Mouse (Mus musculus) hindbrain, embryonic 13.5 days (tissue): ENCODE results near the gene Brd2. TPM values are rescaled to one million over a fixed set of nuclear protein-coding genes. Genes with fewer than 3 reads are reported as not detected.

ENCODE experiments used
- ATAC-seq: fragments of 200-750 bp; cut with Nextera tagmentation; 2 replicates; pipeline ENCODE4 v1.8.0; 2017; ENCODE audit warnings: moderate TSS enrichment; ENCODE audit not compliant: low FRiP score
- H3K27ac ChIP-seq: fragments of 300-500 bp; sonication (generic); 2 replicates; pipeline ENCODE4 v1.5.1; 2015; ENCODE audit warnings: inconsistent platforms, mild to moderate bottlenecking, moderate library complexity
- H3K27me3 ChIP-seq: fragments of 300-500 bp; sonication (generic); 2 replicates; pipeline ENCODE4 v1.6.1; 2015; ENCODE audit warnings: mild to moderate bottlenecking, inconsistent platforms
- H3K36me3 ChIP-seq: fragments of 300-500 bp; sonication (generic); 2 replicates; pipeline ENCODE4 v1.6.1; 2015; ENCODE audit warnings: mild to moderate bottlenecking, inconsistent platforms
- H3K4me1 ChIP-seq: fragments of 300-500 bp; sonication (generic); replicated peaks from 2 replicates; pipeline ENCODE4 v1.6.1; 2015; ENCODE audit warnings: inconsistent platforms
- H3K4me2 ChIP-seq: fragments of 300-500 bp; sonication (generic); 2 replicates; pipeline ENCODE4 v1.6.1; 2015; ENCODE audit warnings: inconsistent platforms, mild to moderate bottlenecking, moderate library complexity
- H3K4me3 ChIP-seq: fragments of 300-500 bp; sonication (generic); 2 replicates; pipeline ENCODE4 v1.5.1; 2015; ENCODE audit warnings: mild to moderate bottlenecking, inconsistent platforms
- H3K9ac ChIP-seq: fragments of 300-500 bp; sonication (generic); 2 replicates; pipeline ENCODE4 v1.6.1; 2015; ENCODE audit warnings: mild to moderate bottlenecking, inconsistent platforms
- H3K9me3 ChIP-seq: fragments of 300-500 bp; sonication (generic); 2 replicates; pipeline ENCODE4 v1.6.1; 2016; ENCODE audit warnings: inconsistent platforms
- WGBS: fragments of 180-500 bp; shearing (Covaris S2); methylation state at CpG from one replicate; pipeline ENCODE4 v1.1.7; 2015; 5-methylcytosine and 5-hydroxymethylcytosine counted together
- polyA plus RNA-seq: library from polyadenylated mRNA; unstranded; fragments of >200 nt; fragmentation: Nextera tagmentation; extraction: Ambion mirVana; gene quantifications from 2 replicates; pipeline ENCODE4 v1.2.1, GENCODE M21; 2015

The Brd2 gene
- polyA plus RNA-seq, 1 experiment from 2014 or later: 127 TPM

GRCm38 (mm10) chr17:34068864-34069263 is 53.6 kb downstream of the Brd2 start:
- Histone ChIP-seq H3K27ac (no peak overlapping the region), H3K27me3 (no peaks in the 10 kb centered on the region), H3K9me3 (no peaks in the 10 kb centered on the region), H3K4me1 (no peaks in the 10 kb centered on the region), H3K4me2 (no peak overlapping the region), H3K36me3 (peaks cover 17% of the 10 kb centered on the region; the same call in 1 of the 2 replicates), H3K4me3 (no peak overlapping the region), H3K9ac (no peak overlapping the region)
- no peak for ATAC-seq
- WGBS: 47% methylated on average over 3 of the region's 3 CpGs

Other genes starting within 250 kb of the Brd2 start
- gene Gm7029, start 248.8 kb downstream of the Brd2 start, polyA plus RNA-seq: not detected in 2 replicates
- gene Kifc1, start 232.0 kb downstream of the Brd2 start, polyA plus RNA-seq: 1.8 and 2.1 TPM in 2 replicates
- gene Platr17, start 217.5 kb downstream of the Brd2 start, polyA plus RNA-seq: 0.41 and 0.49 TPM in 2 replicates
- 48.1 and 54.6 TPM in 2 replicates for gene Daxx, start 213.2 kb downstream of the Brd2 start, polyA plus RNA-seq
- gene Tapbp, start 206.7 kb downstream of the Brd2 start, polyA plus RNA-seq: 26.8 and 29.2 TPM in 2 replicates
- gene Zbtb22, start 206.7 kb downstream of the Brd2 start, polyA plus RNA-seq: 16.8 and 18.7 TPM in 2 replicates
- 56.7 and 56.9 TPM in 2 replicates for gene Rgl2, start 193.1 kb downstream of the Brd2 start, polyA plus RNA-seq
- 186 and 199 TPM in 2 replicates for gene Pfdn6, start 182.3 kb downstream of the Brd2 start, polyA plus RNA-seq
- 24.3 and 25.2 TPM in 2 replicates for gene Wdr46, start 182.0 kb downstream of the Brd2 start, polyA plus RNA-seq
- gene B3galt4, start 171.1 kb downstream of the Brd2 start, polyA plus RNA-seq: 12.2 TPM in 2 replicates
- gene Vps52, start 166.8 kb downstream of the Brd2 start, polyA plus RNA-seq: 69.6 and 69.9 TPM in 2 replicates
- 928 and 950 TPM in 2 replicates for gene Rps18, start 166.6 kb downstream of the Brd2 start, polyA plus RNA-seq
- 12.2 and 13.0 TPM in 2 replicates for gene H2-K1, start 122.3 kb downstream of the Brd2 start, polyA plus RNA-seq
- gene Ring1, start 98.0 kb downstream of the Brd2 start, polyA plus RNA-seq: 19.2 and 21.5 TPM in 2 replicates
- 62.9 and 65.0 TPM in 2 replicates for gene H2-Ke6, start 94.6 kb downstream of the Brd2 start, polyA plus RNA-seq
- gene Slc39a7, start 91.0 kb downstream of the Brd2 start, polyA plus RNA-seq: 164 and 172 TPM in 2 replicates
- 56.8 and 59.2 TPM in 2 replicates for gene Rxrb, start 90.8 kb downstream of the Brd2 start, polyA plus RNA-seq
- gene Col11a2, start 83.2 kb downstream of the Brd2 start, polyA plus RNA-seq: 3.2 and 3.8 TPM in 2 replicates
- gene H2-Oa, start 30.3 kb downstream of the Brd2 start, polyA plus RNA-seq: 0.18 TPM in 1 of 2 replicates, not detected in the other
- gene H2-DMa, start 3.1 kb downstream of the Brd2 start, polyA plus RNA-seq: 14.4 and 16.9 TPM in 2 replicates
- gene H2-DMb2, start 20.7 kb upstream of the Brd2 start, polyA plus RNA-seq: 0.27 TPM in 2 replicates
- gene H2-DMb1, start 30.4 kb upstream of the Brd2 start, polyA plus RNA-seq: 0.60 and 0.84 TPM in 2 replicates
- gene Tap1, start 64.9 kb upstream of the Brd2 start, polyA plus RNA-seq: 1.1 and 1.3 TPM in 2 replicates
- gene Psmb9, start 65.1 kb upstream of the Brd2 start, polyA plus RNA-seq: 0.89 and 1.5 TPM in 2 replicates
- 2.7 and 3.7 TPM in 2 replicates for gene Psmb8, start 75.1 kb upstream of the Brd2 start, polyA plus RNA-seq
- 2.1 and 2.2 TPM in 2 replicates for gene Tap2, start 80.9 kb upstream of the Brd2 start, polyA plus RNA-seq
- gene H2-Ob, start 116.3 kb upstream of the Brd2 start, polyA plus RNA-seq: 0.06 TPM in 1 of 2 replicates, not detected in the other
- 1.2 and 1.9 TPM in 2 replicates for gene H2-Ab1, start 135.1 kb upstream of the Brd2 start, polyA plus RNA-seq
- 0.30 and 0.35 TPM in 2 replicates for gene H2-Aa, start 165.2 kb upstream of the Brd2 start, polyA plus RNA-seq
- gene H2-Eb1, start 183.2 kb upstream of the Brd2 start, polyA plus RNA-seq: 1.5 and 3.4 TPM in 2 replicates
- 0.08 and 0.13 TPM in 2 replicates for gene H2-Eb2, start 203.0 kb upstream of the Brd2 start, polyA plus RNA-seq
- not detected in 2 replicates for gene Btnl2, start 232.2 kb upstream of the Brd2 start, polyA plus RNA-seq